Mouse (Mus musculus) brown adipose tissue, adult 24 weeks (tissue): ENCODE measurements around the gene Sf3b3. TPM values are rescaled to one million over a fixed set of nuclear protein-coding genes. Genes with fewer than 3 reads are reported as not detected.

Source experiments
- H3K27ac ChIP-seq: fragments of 200-500 bp; replicated peaks from 2 replicates; pipeline ENCODE4 v1.5.1; 2012; ENCODE audit warnings: low read depth, mild to moderate bottlenecking, low read length
- H3K4me1 ChIP-seq: fragments of 200-500 bp; 2 replicates; pipeline ENCODE4 v1.6.1; 2012; ENCODE audit warnings: low read length, mixed read lengths; ENCODE audit not compliant: control insufficient read depth, insufficient read depth, insufficient read length
- H3K4me3 ChIP-seq: fragments of 200-500 bp; 2 replicates; pipeline ENCODE4 v1.5.1; 2012; ENCODE audit warnings: low read depth, mild to moderate bottlenecking, low read length, moderate library complexity; ENCODE audit not compliant: insufficient read depth
- polyA plus RNA-seq: library from polyadenylated mRNA; stranded (reverse); fragments of >200 nt; gene quantifications from 2 replicates; pipeline ENCODE4 v1.2.4, GENCODE M21; 2012; ENCODE audit not compliant: missing spikeins, insufficient read depth, insufficient read length

Gene Sf3b3
- polyA plus RNA-seq: 8.6 and 13.7 TPM in 2 replicates

GRCm38 (mm10) chr8:110846405-110847170 is at the start of gene Sf3b3, which contains the start of gene Cog4:
Gene Sf3b3 (minus strand): TSS chr8:110846787.
Gene Cog4 (plus strand): TSS chr8:110846600.
- H3K4me1 ChIP-seq: peaks cover 3% of the 10 kb centered on the region; the same call in 1 of the 2 replicates
- peak within 1 kb of the TSS; percentile 80 for H3K4me3 ChIP-seq
- H3K27ac ChIP-seq: peak within 1 kb of the TSS; percentile 90

GRCm38 (mm10) chr8:110895812-110896211 is 49.2 kb upstream of the Sf3b3 start:
- no peak overlapping the region for H3K27ac ChIP-seq
- no peaks in the 10 kb centered on the region for H3K4me1 ChIP-seq
- H3K4me3 ChIP-seq: no peak overlapping the region

- Histone ChIP-seq H3K4me1 (no peaks in the 10 kb centered on the region), H3K4me3 (no peak overlapping the region), H3K27ac (no peak overlapping the region)
Measured at GRCm38 (mm10) chr8:110895254-110895653, 48.7 kb upstream of the Sf3b3 start.

GRCm38 (mm10) chr8:110894851-110895250 is 48.3 kb upstream of the Sf3b3 start:
- Histone ChIP-seq H3K4me3 (no peak overlapping the region), H3K4me1 (no peaks in the 10 kb centered on the region), H3K27ac (no peak overlapping the region)

GRCm38 (mm10) chr8:110892913-110893312 is 46.3 kb upstream of the Sf3b3 start:
- Histone ChIP-seq H3K4me1 (no peaks in the 10 kb centered on the region), H3K27ac (no peak overlapping the region), H3K4me3 (no peak overlapping the region)

- Histone ChIP-seq H3K27ac (no peak overlapping the region), H3K4me3 (no peak overlapping the region), H3K4me1 (no peaks in the 10 kb centered on the region)
Measured at GRCm38 (mm10) chr8:110892040-110892439, 45.5 kb upstream of the Sf3b3 start.

GRCm38 (mm10) chr8:110889904-110890470 is 43.4 kb upstream of the Sf3b3 start:
- H3K4me1 ChIP-seq: no peaks in the 10 kb centered on the region
- no peak overlapping the region for H3K4me3 ChIP-seq
- H3K27ac ChIP-seq: no peak overlapping the region

- no peak overlapping the region for H3K4me3 ChIP-seq
- no peak overlapping the region for H3K27ac ChIP-seq
- H3K4me1 ChIP-seq: no peaks in the 10 kb centered on the region
Measured at GRCm38 (mm10) chr8:110888860-110889259, 42.3 kb upstream of the Sf3b3 start.

- Histone ChIP-seq H3K4me3 (no peak overlapping the region), H3K27ac (no peak overlapping the region), H3K4me1 (no peaks in the 10 kb centered on the region)
Measured at GRCm38 (mm10) chr8:110888441-110888840, 41.9 kb upstream of the Sf3b3 start.

GRCm38 (mm10) chr8:110887551-110887950 is 41.0 kb upstream of the Sf3b3 start:
- no peaks in the 10 kb centered on the region for H3K4me1 ChIP-seq
- H3K27ac ChIP-seq: no peak overlapping the region
- H3K4me3 ChIP-seq: no peak overlapping the region

GRCm38 (mm10) chr8:110886634-110887033 is 40.0 kb upstream of the Sf3b3 start:
- Histone ChIP-seq H3K4me1 (no peaks in the 10 kb centered on the region), H3K4me3 (no peak overlapping the region), H3K27ac (no peak overlapping the region)

- Histone ChIP-seq H3K27ac (no peak overlapping the region), H3K4me3 (no peak overlapping the region), H3K4me1 (no peaks in the 10 kb centered on the region)
Measured at GRCm38 (mm10) chr8:110883824-110884223, 37.2 kb upstream of the Sf3b3 start.

- H3K27ac ChIP-seq: no peak overlapping the region
- H3K4me1 ChIP-seq: no peaks in the 10 kb centered on the region
- H3K4me3 ChIP-seq: no peak overlapping the region
Measured at GRCm38 (mm10) chr8:110881741-110882310, 35.2 kb upstream of the Sf3b3 start.

- no peaks in the 10 kb centered on the region for H3K4me1 ChIP-seq
- H3K27ac ChIP-seq: no peak overlapping the region
- no peak overlapping the region for H3K4me3 ChIP-seq
Measured at GRCm38 (mm10) chr8:110877862-110878261, 31.3 kb upstream of the Sf3b3 start.

GRCm38 (mm10) chr8:110870501-110870900 is 23.9 kb upstream of the Sf3b3 start:
- Histone ChIP-seq H3K4me3 (no peak overlapping the region), H3K27ac (no peak overlapping the region)

More at GRCm38 (mm10) chr8:110870501-110870900, 23.9 kb upstream of the Sf3b3 start:
- H3K4me1 ChIP-seq: no peaks in the 10 kb centered on the region
